In genomic region chr2:32282727-32283126, GRCm38 (mm10) we compare ENCODE assay signal across 8 mouse cellular contexts. TPM values are rescaled to one million over a fixed set of nuclear protein-coding genes. Genes with fewer than 3 reads are reported as not detected.
DNase-seq lines count a peak whose midpoint lies in the region; TF ChIP-seq lines count a peak whose summit lies in the region.

No protein-coding gene starts in this region.

- H3K27me3 ChIP-seq in liver, adult 2 months (ENCODE audit: control insufficient read depth, insufficient read depth, low read length) = no peaks in the 10 kb centered on the region

- H3K4me3 ChIP-seq in liver, adult 2 months (ENCODE audit: insufficient read depth, low read depth, low read length) = no peak overlapping the region

- TF ChIP-seq POLR2A in liver, adult 2 months (IDR thresholded peaks at IDR 0.05; ENCODE audit: extremely low read depth, insufficient read depth, low read length) = no peak

- H3K79me2 ChIP-seq in liver, adult 2 months (ENCODE audit: control insufficient read depth, insufficient read depth, low read length) = peaks cover 6% of the 10 kb centered on the region; the same call in 1 of the 2 replicates

- H3K27ac ChIP-seq in liver, adult 2 months (replicated peaks; ENCODE audit: insufficient read depth, low read depth, low read length) = peak overlapping the region; percentile 34; the same call in 1 of the 2 replicates

- DNase-seq in left cerebral cortex, postnatal 25 days (ENCODE audit: low spot score in 2 of 2) = peak; percentile 26 to 47
- no peak for DNase-seq in left cerebral cortex, postnatal 36 days (ENCODE audit: low spot score in 2 of 2)
- DNase-seq in MN1 (ENCODE audit: low spot score) = peak; percentile 92
- peak; percentile 44 for DNase-seq in cerebellum, adult 11 months
- DNase-seq in gastrocnemius, postnatal 14 days = peak; percentile 61
- peak; percentile 81 for DNase-seq in liver, adult 2 months (ENCODE audit: extremely low read depth, low read depth, low spot score)
- DNase-seq in retina, embryonic 14.5 days (ENCODE audit: low spot score) = peak; percentile 82
- DNase-seq in frontal cortex, postnatal 14 days (ENCODE audit: low spot score in 2 of 2) = no peak

- WGBS in liver, adult 2 months = 24% methylated on average over 1 of the region's 1 CpGs

- intact Hi-C loops in left cerebral cortex, postnatal 25 days (cut with DNase I) = no loop called here
- intact Hi-C loops in left cerebral cortex, postnatal 36 days (cut with DNase I) = no loop called here
- intact Hi-C loops in gastrocnemius, postnatal 14 days (cut with DNase I; ENCODE audit: low total_unique reads) = no loop called here

- peaks cover 35% of the 10 kb centered on the region for H3K36me3 ChIP-seq in liver, adult 2 months (ENCODE audit: control insufficient read depth, insufficient read depth, low read length)

- H3K4me1 ChIP-seq in liver, adult 2 months (ENCODE audit: control insufficient read depth, insufficient read depth, low read length) = peaks cover 11% of the 10 kb centered on the region

- H3K9ac ChIP-seq in liver, adult 2 months (ENCODE audit: low read depth, low read length) = no peak overlapping the region

- TF ChIP-seq CTCF in liver, adult 2 months (IDR thresholded peaks at IDR 0.05; ENCODE audit: low read depth, low read length) = peak; percentile 91

RNA-seq across cellular contexts. Expression of gene Golga2, which starts 4.5 kb away (rescaled TPM):
- total RNA-seq in left cerebral cortex, postnatal 25 days (2021) = 10 to 100 TPM; 82.6 to 82.8 TPM
- total RNA-seq in left cerebral cortex, postnatal 36 days (2021) = 10 to 100 TPM; 83.4 to 89.9 TPM
- total RNA-seq in gastrocnemius, postnatal 14 days (2021) = 10 to 100 TPM; 58.4 to 62.1 TPM
- total RNA-seq in liver, adult 2 months (2014; rRNA removed) = 16.0 and 17.1 TPM in 2 replicates
- polyA plus RNA-seq in liver, adult 2 months (2012; rRNA removed) = 13.4 and 17.0 TPM in 2 replicates

RNA-seq across cellular contexts. Expression of gene Swi5, which starts 5.1 kb away (rescaled TPM):
- 100 to 1,000 TPM; 213 to 214 TPM for total RNA-seq in left cerebral cortex, postnatal 25 days (2021)
- total RNA-seq in left cerebral cortex, postnatal 36 days (2021) = 100 to 1,000 TPM; 207 to 208 TPM
- total RNA-seq in gastrocnemius, postnatal 14 days (2021) = 100 to 1,000 TPM; 117 to 120 TPM
- 313 and 384 TPM in 2 replicates for total RNA-seq in liver, adult 2 months (2014; rRNA removed)
- polyA plus RNA-seq in liver, adult 2 months (2012; rRNA removed) = 171 and 203 TPM in 2 replicates

RNA-seq across cellular contexts. Expression of gene Uck1, which starts 22.8 kb away (rescaled TPM):
- total RNA-seq in left cerebral cortex, postnatal 25 days (2021) = 10 to 100 TPM; 51.6 to 55.8 TPM
- 10 to 100 TPM; 50.1 to 52.6 TPM for total RNA-seq in left cerebral cortex, postnatal 36 days (2021)
- total RNA-seq in gastrocnemius, postnatal 14 days (2021) = 10 to 100 TPM; 14.7 to 15.2 TPM
- 27.5 and 36.7 TPM in 2 replicates for total RNA-seq in liver, adult 2 months (2014; rRNA removed)
- polyA plus RNA-seq in liver, adult 2 months (2012; rRNA removed) = 66.1 and 96.7 TPM in 2 replicates

RNA-seq across cellular contexts. Expression of gene Pomt1, which starts 46.3 kb away (rescaled TPM):
- 10 to 100 TPM; 21.4 to 24.4 TPM for total RNA-seq in left cerebral cortex, postnatal 25 days (2021)
- total RNA-seq in left cerebral cortex, postnatal 36 days (2021) = 10 to 100 TPM; 16.3 to 22.1 TPM
- 10 to 100 TPM; 14.4 to 17.3 TPM for total RNA-seq in gastrocnemius, postnatal 14 days (2021)
- 10.9 and 11.9 TPM in 2 replicates for total RNA-seq in liver, adult 2 months (2014; rRNA removed)
- 19.5 and 21.5 TPM in 2 replicates for polyA plus RNA-seq in liver, adult 2 months (2012; rRNA removed)

Comparison
In these comparisons a context has a peak if more than half of its experiments do, and no peak if none do; other contexts are left out.
1. DNase-seq: peak in left cerebral cortex, postnatal 25 days (2 of 2), MN1 (single experiment), cerebellum, adult 11 months (single experiment), gastrocnemius, postnatal 14 days (single experiment), liver, adult 2 months (single experiment) and retina, embryonic 14.5 days (single experiment); none in left cerebral cortex, postnatal 36 days (0 of 2) and frontal cortex, postnatal 14 days (0 of 2).